Mouse (Mus musculus) E14TG2a.4 (cell line): Measurements from ENCODE around the gene Atl1.

Source experiments
- CTCF ChIP-seq: conservative IDR thresholded peaks from 2 replicates; pipeline ENCODE4 v1.5.1; 2014; ENCODE audit warnings: low read length
- NANOG ChIP-seq: IDR thresholded peaks from 2 replicates; pipeline ENCODE4 v1.6.1; 2014; ENCODE audit warnings: borderline replicate concordance, low read length, mixed read lengths

DNA sequence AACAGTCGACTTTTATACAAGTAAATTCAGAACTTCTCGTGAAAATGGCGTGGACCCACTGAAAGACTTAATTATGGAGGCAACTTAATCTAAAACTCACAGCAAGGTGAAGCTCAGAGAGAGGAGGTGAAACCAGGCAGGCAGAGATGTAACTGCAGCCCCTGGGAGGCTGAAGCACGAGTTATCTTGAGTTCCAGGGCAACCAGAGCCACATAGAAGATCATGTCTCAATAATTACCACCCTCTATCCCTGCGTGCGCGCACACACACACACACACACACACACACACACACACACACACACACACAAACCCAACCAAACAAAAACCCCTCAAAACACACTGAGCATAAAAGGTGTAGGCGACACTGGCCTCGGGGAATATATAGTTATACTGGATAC, 45.9 kb upstream of the Atl1 start:
- TF ChIP-seq CTCF: no peak
- TF ChIP-seq NANOG: no peak
